Mouse (Mus musculus): ENCODE measurements around the gene Ngfr. TPM values are rescaled to one million over a fixed set of nuclear protein-coding genes. Genes with fewer than 3 reads are reported as not detected.

The Ngfr gene
- polyA plus RNA-seq, 1 experiment: 0.01 TPM

GRCm38 (mm10) chr11:95585684-95586083, 1.9 kb downstream of the Ngfr start:
- H3K79me2 ChIP-seq (ENCODE audit: control insufficient read depth, insufficient read depth): no peaks in the 10 kb centered on the region
- no peak overlapping the region for H3K4me3 ChIP-seq
- H3K27me3 ChIP-seq (ENCODE audit: control insufficient read depth, insufficient read depth, insufficient read length): peaks cover 63% of the 10 kb centered on the region
- TF ChIP-seq TCF12 (IDR thresholded peaks at IDR 0.05; ENCODE audit: insufficient read depth, poor library complexity, severe bottlenecking): no peak
- no peak for TF ChIP-seq MAX (IDR thresholded peaks at IDR 0.05; ENCODE audit: low read depth)
- no peak for TF ChIP-seq TCF3 (IDR thresholded peaks at IDR 0.05; ENCODE audit: insufficient read length, low read depth)
- TF ChIP-seq REST (IDR thresholded peaks at IDR 0.05; ENCODE audit: insufficient read depth, insufficient read length): no peak
- TF ChIP-seq MYOD1 (IDR thresholded peaks at IDR 0.05; ENCODE audit: control insufficient read depth in 1 of 3, insufficient read length in 2 of 3, low read depth in 2 of 3): no peak
- TF ChIP-seq POLR2AphosphoS2 (IDR thresholded peaks at IDR 0.05; ENCODE audit: insufficient read length, low read depth): no peak
- TF ChIP-seq SRF (IDR thresholded peaks at IDR 0.05; ENCODE audit: control insufficient read depth, insufficient read length, low read depth): no peak
- no peak for TF ChIP-seq POLR2A (IDR thresholded peaks at IDR 0.05; ENCODE audit: insufficient read length, low read depth)
- H3ac ChIP-seq (ENCODE audit: control insufficient read depth, insufficient read length): no peak overlapping the region
- H3K4me2 ChIP-seq (ENCODE audit: low read depth): peak overlapping the region; percentile 45
- H3K36me3 ChIP-seq (ENCODE audit: control insufficient read depth, insufficient read depth): no peaks in the 10 kb centered on the region

GRCm38 (mm10) chr11:95585281-95585680, 2.3 kb downstream of the Ngfr start:
- TF ChIP-seq TCF12 (IDR thresholded peaks at IDR 0.05; ENCODE audit: insufficient read depth, poor library complexity, severe bottlenecking) (no peak), POLR2A (IDR thresholded peaks at IDR 0.05; ENCODE audit: insufficient read length, low read depth) (no peak), USF1 (IDR thresholded peaks at IDR 0.05; ENCODE audit: low read depth) (no peak), MAX (IDR thresholded peaks at IDR 0.05; ENCODE audit: low read depth) (no peak), MYOD1 (IDR thresholded peaks at IDR 0.05; ENCODE audit: control insufficient read depth in 1 of 3, insufficient read length in 2 of 3, low read depth in 2 of 3) (no peak), E2F4 (IDR thresholded peaks at IDR 0.05; ENCODE audit: insufficient read depth) (no peak), REST (IDR thresholded peaks at IDR 0.05; ENCODE audit: insufficient read depth, insufficient read length) (no peak), SRF (IDR thresholded peaks at IDR 0.05; ENCODE audit: control insufficient read depth, insufficient read length, low read depth) (no peak), POLR2AphosphoS2 (IDR thresholded peaks at IDR 0.05; ENCODE audit: insufficient read length, low read depth) (no peak), TCF3 (IDR thresholded peaks at IDR 0.05; ENCODE audit: insufficient read length, low read depth) (no peak), MYOG (IDR thresholded peaks at IDR 0.05; ENCODE audit: control insufficient read depth in 1 of 3, insufficient read depth in 1 of 3, insufficient read length in 2 of 3, low read depth in 2 of 3) (no peak), CEBPB (IDR thresholded peaks at IDR 0.05; ENCODE audit: insufficient read depth, poor library complexity, severe bottlenecking) (no peak)
- Histone ChIP-seq H3K79me2 (ENCODE audit: control insufficient read depth, insufficient read depth) (no peaks in the 10 kb centered on the region), H3K4me3 (no peak overlapping the region), H3ac (ENCODE audit: control insufficient read depth, insufficient read length) (no peak overlapping the region), H3K36me3 (ENCODE audit: control insufficient read depth, insufficient read depth) (no peaks in the 10 kb centered on the region), H3K27me3 (ENCODE audit: control insufficient read depth, insufficient read depth, insufficient read length) (peaks cover 63% of the 10 kb centered on the region), H3K4me2 (ENCODE audit: low read depth) (peak overlapping the region; percentile 45)

GRCm38 (mm10) chr11:95584651-95585050, 2.9 kb downstream of the Ngfr start:
- TF ChIP-seq MYOD1 (IDR thresholded peaks at IDR 0.05; ENCODE audit: control insufficient read depth in 1 of 3, insufficient read length in 2 of 3, low read depth in 2 of 3) (no peak), MAX (IDR thresholded peaks at IDR 0.05; ENCODE audit: low read depth) (no peak), POLR2AphosphoS2 (IDR thresholded peaks at IDR 0.05; ENCODE audit: insufficient read length, low read depth) (no peak), SRF (IDR thresholded peaks at IDR 0.05; ENCODE audit: control insufficient read depth, insufficient read length, low read depth) (no peak), TCF12 (IDR thresholded peaks at IDR 0.05; ENCODE audit: insufficient read depth, poor library complexity, severe bottlenecking) (no peak), E2F4 (IDR thresholded peaks at IDR 0.05; ENCODE audit: insufficient read depth) (no peak), MYOG (IDR thresholded peaks at IDR 0.05; ENCODE audit: control insufficient read depth in 1 of 3, insufficient read depth in 1 of 3, insufficient read length in 2 of 3, low read depth in 2 of 3) (no peak), USF1 (IDR thresholded peaks at IDR 0.05; ENCODE audit: low read depth) (no peak), TCF3 (IDR thresholded peaks at IDR 0.05; ENCODE audit: insufficient read length, low read depth) (no peak), POLR2A (IDR thresholded peaks at IDR 0.05; ENCODE audit: insufficient read length, low read depth) (no peak), CEBPB (IDR thresholded peaks at IDR 0.05; ENCODE audit: insufficient read depth, poor library complexity, severe bottlenecking) (no peak), REST (IDR thresholded peaks at IDR 0.05; ENCODE audit: insufficient read depth, insufficient read length) (no peak)
- Histone ChIP-seq H3K4me3 (no peak overlapping the region), H3K4me2 (ENCODE audit: low read depth) (no peak overlapping the region), H3ac (ENCODE audit: control insufficient read depth, insufficient read length) (no peak overlapping the region), H3K79me2 (ENCODE audit: control insufficient read depth, insufficient read depth) (no peaks in the 10 kb centered on the region), H3K36me3 (ENCODE audit: control insufficient read depth, insufficient read depth) (no peaks in the 10 kb centered on the region), H3K27me3 (ENCODE audit: control insufficient read depth, insufficient read depth, insufficient read length) (peaks cover 69% of the 10 kb centered on the region)

GRCm38 (mm10) chr11:95583396-95583795, 4.1 kb downstream of the Ngfr start:
- TF ChIP-seq SRF (IDR thresholded peaks at IDR 0.05; ENCODE audit: control insufficient read depth, insufficient read length, low read depth) (no peak), USF1 (IDR thresholded peaks at IDR 0.05; ENCODE audit: low read depth) (no peak), E2F4 (IDR thresholded peaks at IDR 0.05; ENCODE audit: insufficient read depth) (no peak), POLR2AphosphoS2 (IDR thresholded peaks at IDR 0.05; ENCODE audit: insufficient read length, low read depth) (no peak), REST (IDR thresholded peaks at IDR 0.05; ENCODE audit: insufficient read depth, insufficient read length) (no peak), TCF12 (IDR thresholded peaks at IDR 0.05; ENCODE audit: insufficient read depth, poor library complexity, severe bottlenecking) (no peak), CEBPB (IDR thresholded peaks at IDR 0.05; ENCODE audit: insufficient read depth, poor library complexity, severe bottlenecking) (no peak), TCF3 (IDR thresholded peaks at IDR 0.05; ENCODE audit: insufficient read length, low read depth) (no peak), POLR2A (IDR thresholded peaks at IDR 0.05; ENCODE audit: insufficient read length, low read depth) (no peak), MAX (IDR thresholded peaks at IDR 0.05; ENCODE audit: low read depth) (no peak), MYOD1 (IDR thresholded peaks at IDR 0.05; ENCODE audit: control insufficient read depth in 1 of 3, insufficient read length in 2 of 3, low read depth in 2 of 3) (no peak), MYOG (IDR thresholded peaks at IDR 0.05; ENCODE audit: control insufficient read depth in 1 of 3, insufficient read depth in 1 of 3, insufficient read length in 2 of 3, low read depth in 2 of 3) (no peak)
- no peak overlapping the region for H3K4me3 ChIP-seq
- H3K36me3 ChIP-seq (ENCODE audit: control insufficient read depth, insufficient read depth): no peaks in the 10 kb centered on the region
- H3K27me3 ChIP-seq (ENCODE audit: control insufficient read depth, insufficient read depth, insufficient read length): peaks cover 71% of the 10 kb centered on the region
- H3K79me2 ChIP-seq (ENCODE audit: control insufficient read depth, insufficient read depth): no peaks in the 10 kb centered on the region
- H3K4me2 ChIP-seq (ENCODE audit: low read depth): no peak overlapping the region
- H3ac ChIP-seq (ENCODE audit: control insufficient read depth, insufficient read length): no peak overlapping the region
